Mouse (Mus musculus) spleen, adult 2 months (tissue): ENCODE results near the gene Wfdc17.

Experiments used
- CTCF ChIP-seq: fragments of 200-500 bp; IDR thresholded peaks from 2 replicates; pipeline ENCODE4 v1.5.1; 2011; ENCODE audit warnings: mild to moderate bottlenecking, inconsistent platforms; ENCODE audit not compliant: insufficient read depth, insufficient read length, insufficient replicate concordance; ENCODE audit errors: extremely low read depth
- POLR2A ChIP-seq: fragments of 200-500 bp; IDR thresholded peaks from 2 replicates; pipeline ENCODE4 v1.6.1; 2011; ENCODE audit warnings: low read depth, low read length, inconsistent platforms

DNA sequence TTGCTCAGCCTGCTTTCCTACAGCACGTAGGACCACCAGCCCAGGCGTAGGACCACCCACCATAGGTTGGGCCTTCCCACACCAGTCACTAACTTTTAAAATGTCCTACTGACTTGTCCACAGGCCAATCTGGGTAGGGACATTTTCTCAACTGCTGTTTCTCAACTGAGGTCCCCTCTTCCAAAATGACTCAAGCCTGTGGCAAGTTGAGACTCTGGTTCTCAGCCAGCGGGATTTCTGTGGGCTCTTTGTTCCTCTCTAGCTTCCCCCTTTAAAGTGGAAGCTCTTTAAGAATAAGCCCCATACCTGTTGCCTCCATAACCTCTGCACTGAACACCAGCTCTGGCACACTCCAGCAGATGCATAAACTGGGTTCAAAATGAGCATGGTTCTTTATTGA is 39.7 kb downstream of the Wfdc17 start:
- TF ChIP-seq CTCF, result no peak
- no peak for TF ChIP-seq POLR2A
